In the genomic region with DNA sequence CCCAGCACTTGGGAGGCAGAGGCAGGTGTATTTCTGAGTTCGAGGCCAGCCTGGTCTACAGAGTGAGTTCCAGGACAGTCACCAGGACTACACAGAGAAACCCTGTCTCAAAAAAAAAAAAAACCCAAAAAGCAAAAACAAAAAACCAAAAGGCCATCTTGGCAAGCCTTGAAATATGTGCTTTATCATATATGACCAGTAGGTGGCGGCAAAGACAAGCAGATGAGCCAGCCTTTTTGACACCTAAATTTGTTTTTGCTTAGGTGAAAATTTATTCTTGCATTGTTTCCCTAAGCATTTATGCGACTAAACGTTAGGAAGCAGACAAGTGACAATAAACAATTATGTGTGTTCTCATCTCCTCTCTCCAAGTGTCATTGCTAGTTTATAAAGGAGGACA, we compare ENCODE assay signal across 8 mouse cellular contexts. TPM values are rescaled to one million over a fixed set of nuclear protein-coding genes. Genes with fewer than 3 reads are reported as not detected.
DNase-seq lines count a peak whose midpoint lies in the region; TF ChIP-seq lines count a peak whose summit lies in the region.

No protein-coding gene starts in this region.

- DNase-seq in gastrocnemius, adult 2 months, result no peak
- DNase-seq in gastrocnemius, postnatal 14 days, result no peak
- DNase-seq in right cerebral cortex, adult 2 months (ENCODE audit: low spot score in 2 of 2), result peak; percentile 38 to 53
- no peak for DNase-seq in right cerebral cortex, postnatal 4 days
- peak; percentile 56 to 77 for DNase-seq in cerebellum, postnatal 10 days
- peak; percentile 23 to 60 for DNase-seq in layer of hippocampus, postnatal 14 days (ENCODE audit: low spot score in 2 of 2)
- DNase-seq in retina, postnatal 7 days (ENCODE audit: low read depth, low spot score), result peak; percentile 48
- no peak for DNase-seq in forebrain, embryonic 10.5 days (ENCODE audit: extremely low spot score, low spot score)

- H3K27me3 ChIP-seq in forebrain, embryonic 10.5 days (ENCODE audit: poor library complexity, severe bottlenecking), result no peaks in the 10 kb centered on the region

- no peaks in the 10 kb centered on the region for H3K4me1 ChIP-seq in forebrain, embryonic 10.5 days

- H3K4me3 ChIP-seq in gastrocnemius, adult 2 months, result no peak overlapping the region
- H3K4me3 ChIP-seq in forebrain, embryonic 10.5 days, result no peak overlapping the region

- no peak overlapping the region for H3K27ac ChIP-seq in gastrocnemius, adult 2 months
- no peak overlapping the region for H3K27ac ChIP-seq in forebrain, embryonic 10.5 days

- H3K9me3 ChIP-seq in forebrain, embryonic 10.5 days, result no peaks in the 10 kb centered on the region

- H3K36me3 ChIP-seq in forebrain, embryonic 10.5 days (replicated peaks), result no peaks in the 10 kb centered on the region

- intact Hi-C loops in gastrocnemius, adult 2 months (cut with DNase I), result loop anchor here (1.0 to 5.0 kb wide), 3 partner anchors 66 to 151 kb away; a partner anchor contains a TSS
- intact Hi-C loops in gastrocnemius, postnatal 14 days (cut with DNase I; ENCODE audit: low total_unique reads), result loop anchor here (5.0 kb wide), 2 partner anchors 51 to 106 kb away; no protein-coding TSS in a partner anchor

- TF ChIP-seq CTCF in gastrocnemius, adult 2 months (IDR thresholded peaks at IDR 0.05), result peak; percentile 90

- WGBS in forebrain, embryonic 10.5 days, result 2% methylated on average over 4 of the region's 4 CpGs

RNA-seq across cellular contexts. Expression of a gene that starts 57.9 kb away (rescaled TPM):
- 10 to 100 TPM; 90.4 to 98.4 TPM for total RNA-seq in gastrocnemius, adult 2 months (2021)
- total RNA-seq in gastrocnemius, postnatal 14 days (2021), result 10 to 100 TPM; 61.9 to 74.6 TPM
- 10 to 100 TPM; 86.6 to 93.6 TPM for total RNA-seq in layer of hippocampus, postnatal 14 days (2021)
- 17.3 and 18.6 TPM in 2 replicates for polyA plus RNA-seq in forebrain, embryonic 10.5 days (2016; fragmentation: Nextera tagmentation; extraction: Ambion mirVana)

Comparison
In these comparisons a context has a peak if more than half of its experiments do, and no peak if none do; other contexts are left out.
1. DNase-seq: peak in right cerebral cortex, adult 2 months (2 of 2), cerebellum, postnatal 10 days (2 of 2), layer of hippocampus, postnatal 14 days (2 of 2) and retina, postnatal 7 days (single experiment); none in gastrocnemius, adult 2 months (single experiment), gastrocnemius, postnatal 14 days (single experiment), right cerebral cortex, postnatal 4 days (single experiment) and forebrain, embryonic 10.5 days (single experiment).